Mouse (Mus musculus) kidney, postnatal 14 days (tissue): Measurements from ENCODE around the gene Hnrnpr.

Source experiments
- DNase-seq: peaks from one replicate; pipeline ENCODE4 v3.0.0; 2022; ENCODE audit warnings: mixed read lengths

The Hnrnpr gene

DNA sequence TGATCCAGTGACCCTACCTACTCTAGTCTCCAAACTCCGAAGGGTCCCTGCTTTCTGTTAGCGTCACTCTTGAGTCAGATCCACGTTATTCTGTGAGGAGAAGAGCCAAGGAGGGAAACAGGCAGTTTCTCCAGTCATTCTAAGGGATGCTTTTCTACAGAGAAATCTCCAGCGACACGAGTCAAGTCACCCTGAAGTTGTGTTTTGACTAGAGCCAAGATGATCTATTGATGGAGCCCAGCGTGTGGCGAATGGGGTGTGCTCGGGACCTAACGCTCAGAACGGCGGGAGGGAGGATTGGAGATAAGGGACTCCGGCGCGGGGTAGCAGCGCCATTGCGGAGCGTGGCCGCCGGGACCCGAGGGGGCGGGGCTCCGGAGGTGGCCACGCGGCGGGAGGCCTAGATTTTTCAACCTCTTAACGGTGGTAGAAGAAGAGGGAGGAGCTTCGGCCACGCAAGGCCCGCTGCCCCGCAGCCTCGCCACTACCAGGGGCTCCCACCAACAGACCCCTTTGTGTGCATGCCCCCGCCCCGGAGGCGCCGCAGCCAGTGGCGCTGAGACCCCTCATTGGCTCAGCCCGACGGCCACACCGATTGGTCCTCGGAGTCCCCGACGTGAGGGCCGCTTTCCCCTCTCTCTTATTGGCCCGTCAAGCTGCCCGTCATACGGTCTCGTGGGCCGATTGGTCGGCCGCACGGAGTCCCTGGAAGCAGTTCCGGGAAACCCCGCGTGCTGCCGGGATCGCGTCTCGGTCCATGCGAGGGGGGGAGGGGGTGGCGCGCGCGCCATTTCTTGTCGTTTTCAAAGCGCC, at the start of gene Hnrnpr:
TSS of gene Hnrnpr (plus strand) at position 714 of the 813 bp plus-strand sequence.
- DNase-seq, result peak; percentile 100

DNA sequence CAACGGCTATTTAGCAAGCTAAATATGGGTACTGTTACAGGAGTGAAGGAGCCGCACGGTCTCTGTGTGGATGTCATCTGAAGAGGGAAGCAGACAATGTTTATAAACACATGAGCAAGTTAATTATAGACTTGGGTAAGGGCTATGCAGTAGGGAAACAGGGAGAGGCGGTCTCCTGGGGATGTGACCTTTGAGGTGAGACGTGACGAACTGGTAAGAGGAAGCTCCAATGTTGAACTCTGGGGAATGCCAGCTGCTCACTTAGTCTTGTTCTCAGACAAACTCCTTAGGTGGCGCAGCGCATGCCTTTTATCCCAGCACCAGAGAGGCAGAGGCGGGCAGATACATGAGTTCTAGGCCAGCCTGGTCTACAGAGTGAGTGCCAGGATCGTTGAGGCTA, 48.8 kb upstream of the Hnrnpr start:
- peak; percentile 69 for DNase-seq

DNA sequence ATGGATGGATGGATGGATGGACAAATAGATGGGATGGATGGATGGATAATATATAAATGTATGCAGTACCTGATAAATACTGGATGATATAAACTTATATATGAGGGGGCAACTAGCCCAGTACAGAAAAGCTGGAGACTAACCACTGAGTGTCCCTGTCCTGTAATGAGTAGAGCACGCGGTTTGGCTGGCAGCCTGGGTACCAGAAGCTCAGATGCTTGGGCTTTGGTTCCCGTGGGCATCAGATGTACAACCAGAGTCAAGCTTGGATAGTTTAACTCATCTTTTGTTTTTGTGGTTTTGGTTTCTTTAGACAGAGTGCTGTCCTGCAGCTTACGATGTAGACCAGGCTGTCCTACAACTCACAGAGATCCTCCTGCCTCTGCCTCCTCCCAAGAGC, 47.2 kb upstream of the Hnrnpr start:
- DNase-seq, result no peak

DNA sequence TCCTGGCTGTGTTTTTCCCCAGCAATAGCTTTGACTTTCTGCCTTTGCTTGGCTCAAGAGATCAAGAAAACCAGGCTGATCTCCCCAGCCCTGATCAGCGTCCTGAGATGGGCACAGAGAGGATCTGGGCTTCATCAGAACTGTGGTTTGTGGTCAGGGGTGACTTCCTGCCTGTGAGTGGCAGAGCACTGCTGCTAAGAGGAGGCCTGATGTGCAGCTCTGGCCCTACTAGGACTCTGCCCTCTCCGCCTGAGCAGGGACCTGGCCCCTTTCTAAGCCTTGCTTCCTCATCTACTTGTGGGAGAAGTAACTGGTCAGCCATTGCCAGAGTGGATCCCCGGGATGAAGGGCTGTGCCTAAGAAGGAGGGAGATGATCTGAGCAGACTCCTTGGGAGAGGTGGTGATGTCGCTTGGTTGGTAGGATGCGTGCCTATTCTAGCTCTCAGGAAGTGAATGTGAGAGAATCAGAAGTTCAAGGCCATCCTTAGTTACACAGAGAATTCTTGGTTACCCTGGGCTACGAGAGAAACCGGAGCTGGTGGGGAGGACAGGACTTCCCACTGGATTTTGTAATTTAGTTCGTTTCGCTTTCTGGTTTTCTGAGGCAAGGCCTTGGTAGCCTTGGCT, 43.9 kb upstream of the Hnrnpr start:
- no peak for DNase-seq

DNA sequence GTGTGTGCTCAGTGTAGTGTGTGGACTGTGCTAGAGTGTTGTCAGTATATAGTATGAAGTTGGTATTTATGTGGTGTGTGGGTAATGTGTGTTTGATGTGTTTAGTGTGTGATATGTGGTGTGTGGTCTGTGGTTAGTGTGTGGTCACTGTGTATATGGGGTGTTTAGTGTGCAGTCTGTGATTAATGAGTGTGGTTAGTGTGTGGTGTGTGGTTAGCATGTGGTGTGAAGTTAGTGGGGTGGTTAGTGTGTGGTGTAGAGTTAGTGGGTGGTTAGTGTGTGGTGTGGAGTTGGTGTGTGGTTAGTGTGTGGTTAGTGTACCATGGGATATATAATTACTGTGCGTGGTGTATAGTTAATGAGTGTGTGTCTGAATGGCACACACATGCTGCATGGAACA, 41.8 kb upstream of the Hnrnpr start:
- DNase-seq, result no peak

DNA sequence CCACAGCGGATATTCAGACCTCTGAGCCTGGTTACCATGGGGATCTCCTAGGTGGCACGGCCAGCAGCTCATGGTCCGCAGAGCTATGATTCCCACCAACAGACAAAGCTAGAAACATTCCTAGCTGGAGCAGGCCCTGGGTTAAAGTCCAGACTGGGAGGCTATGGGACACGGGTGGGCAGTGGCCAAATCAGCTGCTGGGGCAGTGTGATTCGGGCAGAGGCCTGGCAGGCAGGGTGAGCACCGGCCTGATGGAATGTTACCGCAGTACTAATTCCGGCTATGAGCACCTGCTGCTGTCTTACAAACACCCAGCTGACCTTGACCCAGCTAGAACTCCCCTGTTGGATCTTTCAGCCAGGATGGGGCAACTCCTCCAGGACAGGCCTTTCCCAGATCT, 40.1 kb upstream of the Hnrnpr start:
- DNase-seq, result peak; percentile 50

DNA sequence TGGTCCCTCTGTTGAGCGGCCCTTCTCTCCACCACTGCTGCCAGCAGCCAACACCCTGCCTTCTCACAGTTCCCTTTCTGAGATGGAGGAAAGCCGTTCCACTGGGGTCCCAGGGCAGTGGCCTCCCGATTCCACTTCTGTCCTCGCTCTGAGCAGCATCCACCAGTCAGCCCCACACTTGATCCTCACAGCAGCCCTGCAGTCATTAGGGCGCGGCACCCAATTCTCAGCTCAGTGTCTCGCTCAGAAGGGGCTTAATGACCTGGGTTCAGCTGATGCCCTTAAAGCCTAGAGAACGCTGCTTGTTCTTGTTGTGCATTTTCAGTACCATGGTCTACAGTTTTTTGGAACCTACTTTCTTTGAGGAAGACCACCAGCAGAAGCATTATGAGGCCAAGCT, 29.6 kb upstream of the Hnrnpr start:
- no peak for DNase-seq

DNA sequence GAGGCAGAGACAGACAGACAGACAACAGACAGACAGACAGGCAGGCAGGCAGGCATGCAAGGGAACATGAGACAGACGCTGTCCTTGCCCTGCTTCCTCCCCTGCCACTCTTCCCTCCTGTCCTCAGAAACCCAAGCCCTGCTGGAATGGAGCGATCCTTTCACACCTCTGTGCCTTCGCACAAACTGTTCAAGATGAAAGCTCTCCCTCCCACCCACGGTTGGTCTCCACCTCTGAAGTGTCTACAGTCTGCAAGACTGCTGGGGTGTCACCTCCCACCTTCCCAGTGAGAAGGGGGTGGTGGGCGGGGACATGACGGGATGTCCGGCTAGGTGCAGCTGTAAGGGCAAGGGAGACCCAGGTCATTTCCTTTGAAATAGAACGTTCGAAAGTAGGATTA, 29.1 kb upstream of the Hnrnpr start:
- no peak for DNase-seq

DNA sequence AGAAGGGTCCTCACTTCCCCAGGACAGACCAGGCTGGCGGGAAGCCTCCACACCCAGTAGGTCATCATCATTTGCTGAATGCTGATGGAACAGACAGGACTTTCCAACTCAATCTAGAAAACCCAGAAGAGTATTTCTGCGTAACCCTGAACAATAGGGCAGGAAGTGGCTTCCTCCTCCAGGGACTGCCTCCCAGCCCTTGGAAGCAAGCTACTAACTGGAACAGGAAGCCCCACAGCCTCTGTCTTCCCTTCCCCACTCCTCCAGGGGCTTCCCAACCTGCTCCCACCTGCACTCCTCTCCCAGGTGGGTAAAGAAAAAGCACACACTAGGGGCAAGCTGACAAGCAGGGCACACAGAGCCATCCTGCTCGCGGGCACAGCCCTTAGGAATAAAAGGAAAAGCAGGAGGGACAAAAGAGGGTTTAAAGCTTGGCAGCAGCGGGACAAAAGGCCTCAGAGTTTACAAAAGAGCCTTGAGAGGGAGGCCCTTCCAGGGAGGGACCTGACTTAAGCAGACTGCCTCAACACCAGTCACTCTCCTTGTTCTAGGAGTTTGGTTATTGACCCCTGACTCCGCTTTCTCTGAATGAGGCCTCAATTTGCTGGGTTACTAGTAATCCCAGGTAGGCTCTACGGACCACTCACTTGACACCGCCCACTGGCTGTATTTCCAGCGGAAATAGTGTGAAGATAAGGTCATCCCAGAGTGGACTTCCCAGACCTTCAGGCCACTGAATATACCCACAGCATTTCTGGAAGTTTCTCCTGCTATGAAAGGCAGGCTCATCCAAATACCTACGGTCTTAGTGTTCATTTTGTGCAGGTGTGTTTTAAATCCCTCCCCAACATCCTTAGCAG, 27.9 kb upstream of the Hnrnpr start:
- peak; percentile 52 for DNase-seq

DNA sequence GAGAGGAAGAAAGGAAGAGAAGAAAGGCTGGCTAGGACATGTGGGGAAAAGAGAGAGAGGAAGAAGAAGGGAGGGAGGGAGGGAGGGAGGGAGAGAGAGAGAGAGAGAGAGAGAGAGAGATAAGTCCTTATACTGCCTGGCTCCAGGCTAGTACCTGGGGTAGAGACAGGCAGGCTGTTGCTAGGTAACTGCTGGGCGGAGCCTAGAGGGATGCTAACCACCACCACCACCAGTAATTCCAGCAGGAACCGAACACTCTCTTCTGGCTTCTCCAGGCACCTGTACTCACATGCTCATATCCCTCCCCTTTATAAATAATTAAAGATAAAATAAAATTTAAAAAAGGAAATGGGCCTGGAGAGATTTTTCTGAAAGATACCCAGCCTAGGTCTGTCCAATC, 27.0 kb upstream of the Hnrnpr start:
- DNase-seq, result no peak

DNA sequence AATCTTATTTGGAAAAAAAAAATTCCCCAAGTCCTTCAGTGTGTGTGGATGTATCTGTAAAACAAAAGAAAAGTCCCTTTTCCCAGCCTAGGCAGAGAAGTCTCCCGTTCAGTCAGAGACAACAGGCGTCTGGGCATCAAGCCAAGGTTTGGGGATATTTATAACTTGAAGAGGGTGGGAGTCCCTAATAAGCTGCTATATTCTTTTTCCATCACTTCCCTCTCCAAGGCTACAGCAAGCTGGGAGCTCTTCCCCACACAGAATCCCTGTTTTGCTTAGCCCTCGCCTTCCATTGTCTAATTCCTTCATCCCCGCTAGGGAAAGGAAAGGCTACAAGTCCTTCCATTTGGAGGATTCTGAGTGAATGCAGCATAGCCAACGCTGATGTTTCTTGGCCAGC, 26.3 kb upstream of the Hnrnpr start, which contains the start of gene Zfp46:
TSS of gene Zfp46 (plus strand) at position 229 of the 400 bp plus-strand sequence.
- peak; percentile 87 for DNase-seq

DNA sequence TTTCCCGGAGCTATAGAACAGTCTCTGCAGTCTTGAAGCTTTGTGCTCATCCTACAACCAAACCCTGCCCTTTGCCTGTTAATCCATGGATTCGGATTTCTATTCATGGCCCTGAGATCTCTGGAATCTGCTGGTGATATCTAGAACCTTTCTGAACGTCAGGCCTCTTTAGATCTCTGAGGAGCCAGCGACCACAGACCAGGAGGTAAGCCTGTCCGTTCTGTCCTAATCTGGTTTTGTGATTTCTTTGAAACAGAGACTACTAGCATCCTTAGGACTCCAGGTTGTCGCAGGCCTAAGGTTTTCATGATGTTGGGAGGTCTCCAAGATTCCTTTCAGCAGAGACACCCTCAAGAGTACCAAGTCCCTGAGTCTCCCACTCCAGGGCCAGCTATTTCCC, 25.9 kb upstream of the Hnrnpr start:
- DNase-seq, result no peak

DNA sequence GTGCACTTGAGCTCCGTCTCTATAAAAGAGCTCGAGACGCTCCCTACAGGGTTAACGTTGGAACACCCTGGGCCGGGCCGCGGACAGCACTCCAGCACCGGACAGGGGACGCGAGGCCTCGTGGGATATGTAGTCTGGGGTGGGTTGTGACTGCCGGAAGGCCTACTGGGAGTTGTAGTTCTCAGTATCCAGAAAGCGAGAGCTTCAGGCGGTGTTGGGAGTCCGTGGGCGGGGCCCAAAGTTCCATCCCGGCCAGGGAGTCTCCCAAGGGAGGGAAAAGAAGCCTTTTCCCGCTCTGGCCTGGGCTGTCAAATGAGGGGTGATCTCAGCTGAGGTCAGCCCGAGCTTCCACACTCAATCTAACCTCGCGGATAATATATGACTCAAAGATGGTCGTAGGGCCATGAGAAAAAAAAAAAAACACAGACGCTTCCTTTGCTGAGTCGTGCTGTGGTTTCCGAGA, 25.4 kb upstream of the Hnrnpr start:
- DNase-seq, result peak; percentile 97

DNA sequence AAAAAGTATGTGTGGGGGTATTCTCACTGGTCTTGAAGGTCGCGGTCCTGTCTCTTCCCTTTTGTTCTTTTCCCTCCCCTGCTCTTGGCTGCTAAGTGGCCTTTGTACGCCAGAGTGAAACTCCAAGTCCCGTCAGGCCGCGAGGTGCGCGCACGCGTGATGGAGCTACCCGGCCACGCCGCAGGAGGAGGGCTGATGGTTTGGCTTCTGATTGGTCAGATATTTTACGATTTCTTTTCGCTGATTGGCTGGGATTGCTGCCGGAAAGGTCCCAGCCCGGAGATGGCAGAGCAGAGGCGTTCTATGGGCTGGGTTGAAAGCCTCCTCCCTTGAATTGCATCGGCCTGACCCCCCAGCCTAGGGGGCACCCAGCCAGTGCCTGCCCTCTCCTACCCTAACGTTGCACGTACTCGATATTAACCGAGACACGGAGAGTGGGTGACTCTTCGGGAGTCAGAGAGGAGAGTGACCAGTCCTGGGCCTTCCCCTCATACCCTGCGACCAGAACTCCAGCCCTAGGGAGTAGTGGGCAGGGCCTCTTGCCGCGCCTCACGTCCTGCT, 24.9 kb upstream of the Hnrnpr start:
- peak; percentile 98 for DNase-seq

DNA sequence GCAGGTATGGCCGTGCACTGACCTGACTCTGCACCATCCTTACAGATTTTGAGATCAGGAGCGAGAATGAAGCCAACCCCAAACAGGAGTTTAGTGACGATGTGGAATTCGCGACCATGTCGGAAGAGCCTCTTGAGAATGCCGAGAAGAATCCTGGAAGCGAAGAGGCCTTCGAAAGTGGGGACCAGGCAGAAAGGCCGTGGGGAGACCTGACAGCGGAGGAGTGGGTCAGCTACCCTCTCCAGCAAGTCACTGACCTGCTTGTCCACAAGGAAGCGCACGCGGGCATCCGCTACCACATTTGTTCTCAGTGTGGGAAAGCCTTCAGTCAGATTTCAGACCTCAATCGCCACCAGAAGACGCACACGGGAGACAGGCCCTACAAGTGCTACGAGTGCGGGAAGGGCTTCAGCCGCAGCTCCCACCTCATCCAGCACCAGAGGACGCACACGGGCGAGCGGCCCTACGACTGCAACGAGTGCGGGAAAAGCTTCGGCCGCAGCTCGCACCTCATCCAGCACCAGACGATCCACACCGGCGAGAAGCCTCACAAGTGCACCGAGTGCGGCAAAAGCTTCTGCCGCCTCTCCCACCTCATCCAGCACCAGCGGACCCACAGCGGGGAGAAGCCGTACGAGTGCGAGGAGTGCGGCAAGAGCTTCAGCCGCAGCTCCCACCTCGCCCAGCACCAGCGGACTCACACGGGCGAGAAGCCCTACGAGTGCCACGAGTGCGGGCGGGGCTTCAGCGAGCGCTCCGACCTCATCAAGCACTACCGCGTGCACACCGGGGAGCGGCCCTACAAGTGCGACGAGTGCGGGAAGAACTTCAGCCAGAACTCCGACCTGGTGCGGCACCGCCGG, 20.6 kb upstream of the Hnrnpr start:
- no peak for DNase-seq

DNA sequence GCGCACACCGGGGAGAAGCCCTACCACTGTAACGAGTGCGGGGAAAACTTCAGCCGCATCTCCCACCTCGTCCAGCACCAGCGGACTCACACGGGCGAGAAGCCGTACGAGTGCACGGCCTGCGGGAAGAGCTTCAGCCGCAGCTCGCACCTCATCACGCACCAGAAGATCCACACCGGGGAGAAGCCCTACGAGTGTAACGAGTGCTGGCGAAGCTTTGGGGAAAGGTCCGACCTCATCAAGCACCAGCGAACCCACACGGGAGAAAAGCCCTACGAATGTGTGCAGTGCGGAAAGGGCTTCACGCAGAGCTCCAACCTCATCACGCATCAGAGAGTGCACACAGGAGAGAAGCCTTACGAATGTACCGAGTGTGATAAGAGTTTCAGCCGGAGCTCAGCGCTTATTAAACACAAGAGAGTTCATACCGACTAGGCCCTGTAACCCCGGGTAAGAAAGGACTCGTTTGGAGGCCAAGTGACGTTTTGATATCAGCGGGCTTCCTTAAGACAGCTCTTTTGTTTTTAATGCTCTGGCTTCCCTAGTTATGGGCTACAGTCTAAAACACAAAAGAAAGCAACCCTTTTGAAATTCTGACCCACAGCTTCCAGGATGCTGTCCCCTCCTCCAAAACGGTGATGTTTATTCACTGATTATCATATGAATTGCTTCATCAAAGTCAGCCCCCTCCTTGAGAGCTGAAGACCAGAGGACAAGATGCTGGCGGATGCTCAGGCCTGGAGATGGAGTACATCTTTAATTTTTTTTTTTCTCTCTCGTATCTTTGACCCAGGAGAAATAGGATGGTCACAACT, 19.8 kb upstream of the Hnrnpr start:
- no peak for DNase-seq

DNA sequence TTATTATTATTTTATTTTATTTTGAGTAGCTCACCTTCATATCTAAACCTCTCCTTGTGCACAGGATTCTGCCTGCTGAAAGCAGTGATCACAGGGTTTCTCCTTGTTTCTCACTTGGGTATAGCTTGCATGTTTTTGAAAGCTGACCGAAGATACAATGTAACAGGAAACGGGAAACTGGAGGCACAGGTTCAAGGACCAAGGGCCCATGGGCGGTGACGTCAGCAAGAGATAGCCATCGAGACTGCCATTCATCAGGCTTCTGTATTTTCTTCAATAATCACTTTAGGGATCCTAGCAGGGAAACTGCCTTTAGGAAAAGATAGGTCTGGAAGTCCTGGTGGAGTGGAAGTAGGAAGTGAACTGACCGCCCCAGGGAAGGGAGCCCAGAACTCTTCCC, 19.1 kb upstream of the Hnrnpr start:
- no peak for DNase-seq

DNA sequence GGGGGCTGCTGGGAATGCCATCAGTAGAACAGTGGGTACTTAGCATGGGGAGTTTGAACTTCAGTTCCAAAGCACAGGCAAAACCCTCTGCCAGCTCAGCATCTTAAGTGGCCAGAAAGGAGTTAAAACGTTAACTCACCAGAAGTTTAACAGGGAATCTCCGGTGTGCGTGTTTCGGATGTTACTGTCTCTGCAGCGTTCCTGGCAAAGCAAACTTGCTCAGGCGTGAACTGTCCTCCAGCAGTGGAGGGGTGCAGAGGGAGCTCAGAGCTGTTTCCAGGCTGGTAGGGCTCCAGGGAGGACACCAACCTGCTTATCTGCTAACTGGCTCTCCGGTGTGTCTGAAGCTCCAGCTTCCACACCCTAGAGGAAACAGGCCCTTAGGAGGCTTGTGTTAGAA, 14.8 kb upstream of the Hnrnpr start:
- DNase-seq, result peak; percentile 68

DNA sequence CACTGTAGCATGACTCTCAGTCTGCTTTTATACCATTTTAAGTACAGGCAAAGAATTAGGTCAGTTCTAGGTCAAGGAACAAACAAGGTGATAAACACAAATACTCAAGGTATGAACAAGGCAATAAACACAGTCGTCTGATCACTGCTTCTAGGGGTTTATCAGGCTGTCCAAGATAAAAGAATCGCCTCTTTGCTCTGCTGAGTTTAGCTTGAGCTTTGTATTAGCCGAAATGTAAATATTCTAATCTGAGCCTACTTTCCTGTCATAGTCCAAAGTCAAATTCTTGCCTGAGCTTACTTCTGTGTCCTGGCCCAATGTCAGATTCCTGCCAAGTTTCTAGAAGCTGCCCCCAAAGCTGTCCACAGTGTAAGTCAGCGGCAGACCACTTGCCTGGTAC, 8.3 kb upstream of the Hnrnpr start:
- no peak for DNase-seq

DNA sequence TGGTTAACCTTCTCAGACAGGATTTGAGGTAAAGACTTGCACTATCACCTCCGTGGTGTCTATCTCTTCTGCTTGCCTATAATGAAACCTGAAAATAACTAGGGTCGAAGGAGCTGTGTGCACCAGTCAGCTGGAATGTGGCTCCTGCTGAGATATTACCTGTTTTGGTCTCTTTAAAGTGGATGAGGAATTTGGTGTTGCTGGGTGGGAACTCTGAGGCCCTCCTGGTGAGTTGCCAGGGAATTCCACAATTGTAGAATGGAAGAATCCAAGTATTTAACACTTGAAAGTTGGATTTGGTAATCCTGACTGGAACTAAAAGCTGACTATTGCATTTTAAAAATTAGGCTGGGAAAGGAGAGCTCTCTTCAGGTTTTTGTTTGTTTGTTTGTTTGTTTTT, 6.6 kb upstream of the Hnrnpr start:
- DNase-seq, result peak; percentile 63

DNA sequence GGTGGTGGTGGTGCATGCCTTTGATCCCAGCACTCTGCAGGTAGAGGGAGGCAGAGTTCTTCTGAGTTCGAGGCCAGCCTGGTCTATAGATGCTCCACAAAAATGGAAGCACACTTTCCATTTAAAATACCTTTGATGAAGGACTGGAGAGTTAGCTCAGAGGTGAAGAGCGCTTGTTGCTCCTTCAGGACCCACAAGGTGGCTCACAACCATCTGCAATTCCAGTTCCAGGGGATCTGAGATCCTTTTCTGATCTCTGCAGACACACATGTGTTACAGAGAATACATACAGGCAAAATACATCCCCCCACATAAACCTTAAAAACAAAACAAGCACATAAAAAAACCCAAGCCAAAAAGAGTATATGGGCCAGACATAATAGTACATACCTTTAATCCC, 2.4 kb upstream of the Hnrnpr start:
- no peak for DNase-seq
